Comparison of ENCODE assay signal across 7 mouse cellular contexts in the genomic region with DNA sequence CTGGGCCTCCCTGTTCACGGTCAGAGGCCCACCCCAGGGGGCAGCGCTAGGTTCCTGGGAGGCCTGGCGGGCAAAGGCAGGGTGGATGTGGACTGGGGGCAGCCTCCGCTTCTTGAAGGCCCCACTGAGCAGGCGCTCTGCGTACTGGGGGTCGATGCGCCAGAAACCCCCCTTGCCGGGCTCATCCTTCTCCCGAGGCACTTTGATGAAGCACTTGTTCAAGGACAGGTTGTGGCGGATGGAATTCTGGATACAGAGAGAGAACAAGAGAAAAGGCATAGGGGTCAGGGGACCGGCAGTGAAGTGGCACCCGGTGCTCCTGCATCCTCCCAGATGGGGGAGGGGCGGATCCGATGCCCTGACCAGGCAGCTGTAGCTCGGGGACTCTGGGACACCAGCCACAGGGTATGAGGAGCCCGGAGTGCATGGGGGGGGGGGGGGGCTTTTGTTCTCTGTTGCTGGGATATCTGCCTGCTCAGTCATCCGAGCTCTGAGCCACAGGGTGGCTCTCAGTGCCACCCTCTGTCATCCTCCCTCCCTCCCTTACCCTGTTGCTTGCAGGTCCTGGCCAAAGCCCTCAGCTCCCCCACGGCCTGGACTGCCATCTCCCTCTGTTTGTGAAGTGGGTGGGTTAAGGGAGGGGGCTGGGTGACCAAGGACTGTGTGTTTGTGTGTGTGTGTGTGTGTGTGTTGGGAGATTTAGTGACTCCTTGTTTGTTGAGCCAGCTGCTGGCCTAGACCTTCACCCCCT. TPM values are rescaled to one million over a fixed set of nuclear protein-coding genes. Genes with fewer than 3 reads are reported as not detected.
DNase-seq lines count a peak whose midpoint lies in the region; ATAC-seq lines count a peak whose summit lies in the region.

No protein-coding gene starts in this region.

- WGBS in lung, embryonic 15.5 days, result 38% methylated on average over 19 of the region's 19 CpGs
- 39% methylated on average over 19 of the region's 19 CpGs for WGBS in forebrain, embryonic 10.5 days
- WGBS in neural tube, embryonic 15.5 days, result 24% methylated on average over 17 of the region's 19 CpGs

- H3K9ac ChIP-seq in lung, embryonic 15.5 days, result 0 out of 2 replicates have a peak overlapping the region, but pooled peaks have one; percentile 13
- no peak overlapping the region for H3K9ac ChIP-seq in neural tube, embryonic 15.5 days (replicated peaks)

- no peak for DNase-seq in lung, postnatal 14 days
- no peak for DNase-seq in forebrain, embryonic 10.5 days (ENCODE audit: extremely low spot score, low spot score)
- peak; percentile 64 to 80 for DNase-seq in kidney, postnatal 4 days
- DNase-seq in adipocyte (ENCODE audit: low spot score), result no peak

- no peak overlapping the region for H3K27ac ChIP-seq in lung, embryonic 15.5 days
- H3K27ac ChIP-seq in forebrain, embryonic 10.5 days, result peak overlapping the region; percentile 80
- H3K27ac ChIP-seq in neural tube, embryonic 15.5 days (replicated peaks), result peak overlapping the region; percentile 51

- no peak for ATAC-seq in lung, embryonic 15.5 days (ENCODE audit: borderline replicate concordance, extremely low read depth, low FRiP score, low TSS enrichment)
- 0 out of 2 replicates have a peak, but pooled peaks have one; percentile 10 for ATAC-seq in neural tube, embryonic 15.5 days (ENCODE audit: low FRiP score)
- no peak for ATAC-seq in monocyte, adult 5-6 weeks (replicated peaks; ENCODE audit: insufficient number of reproducible peaks, low FRiP score, low TSS enrichment, poor library complexity, severe bottlenecking)

- peaks cover 29% of the 10 kb centered on the region for H3K27me3 ChIP-seq in lung, embryonic 15.5 days
- H3K27me3 ChIP-seq in forebrain, embryonic 10.5 days (ENCODE audit: poor library complexity, severe bottlenecking), result peaks cover 65% of the 10 kb centered on the region
- peaks cover 21% of the 10 kb centered on the region for H3K27me3 ChIP-seq in neural tube, embryonic 15.5 days (replicated peaks)

- peaks cover 45% of the 10 kb centered on the region for H3K4me1 ChIP-seq in lung, embryonic 15.5 days
- peaks cover 91% of the 10 kb centered on the region for H3K4me1 ChIP-seq in forebrain, embryonic 10.5 days
- peaks cover 66% of the 10 kb centered on the region for H3K4me1 ChIP-seq in neural tube, embryonic 15.5 days

- H3K36me3 ChIP-seq in lung, embryonic 15.5 days, result no peaks in the 10 kb centered on the region
- H3K36me3 ChIP-seq in forebrain, embryonic 10.5 days (replicated peaks), result no peaks in the 10 kb centered on the region
- H3K36me3 ChIP-seq in neural tube, embryonic 15.5 days, result no peaks in the 10 kb centered on the region

- H3K4me3 ChIP-seq in lung, embryonic 15.5 days, result no peak overlapping the region
- H3K4me3 ChIP-seq in forebrain, embryonic 10.5 days, result peak overlapping the region; percentile 28
- no peak overlapping the region for H3K4me3 ChIP-seq in neural tube, embryonic 15.5 days (replicated peaks)

- H3K9me3 ChIP-seq in lung, embryonic 15.5 days, result no peaks in the 10 kb centered on the region
- no peaks in the 10 kb centered on the region for H3K9me3 ChIP-seq in forebrain, embryonic 10.5 days
- H3K9me3 ChIP-seq in neural tube, embryonic 15.5 days (replicated peaks), result no peaks in the 10 kb centered on the region

- H3K4me2 ChIP-seq in lung, embryonic 15.5 days, result no peak overlapping the region
- peak overlapping the region; percentile 99; the same call in 1 of the 2 replicates for H3K4me2 ChIP-seq in neural tube, embryonic 15.5 days

RNA-seq across cellular contexts. Expression of gene Foxj1, which starts 2.8 kb away (rescaled TPM):
- 21.1 and 21.2 TPM in 2 replicates for polyA plus RNA-seq in lung, embryonic 15.5 days (2015; fragmentation: Nextera tagmentation; extraction: Ambion mirVana)
- 3.3 and 4.4 TPM in 2 replicates for polyA plus RNA-seq in forebrain, embryonic 10.5 days (2016; fragmentation: Nextera tagmentation; extraction: Ambion mirVana)
- 11.3 and 12.1 TPM in 2 replicates for polyA plus RNA-seq in neural tube, embryonic 15.5 days (2015; fragmentation: Nextera tagmentation; extraction: Ambion mirVana)
- 0.19 to 0.39 TPM in 2 of 3 replicates, not detected in the other for total RNA-seq in monocyte, adult 5-6 weeks (2017)

RNA-seq across cellular contexts. Expression of gene Exoc7, which starts 25.4 kb away (rescaled TPM):
- 58.4 and 63.5 TPM in 2 replicates for polyA plus RNA-seq in lung, embryonic 15.5 days (2015; fragmentation: Nextera tagmentation; extraction: Ambion mirVana)
- 56.5 and 60.5 TPM in 2 replicates for polyA plus RNA-seq in forebrain, embryonic 10.5 days (2016; fragmentation: Nextera tagmentation; extraction: Ambion mirVana)
- 113 and 114 TPM in 2 replicates for polyA plus RNA-seq in neural tube, embryonic 15.5 days (2015; fragmentation: Nextera tagmentation; extraction: Ambion mirVana)
- total RNA-seq in monocyte, adult 5-6 weeks (2017), result 39.7 to 67.5 TPM (median 48.1 TPM) in 3 replicates

RNA-seq across cellular contexts. Expression of gene Galr2, which starts 51.7 kb away (rescaled TPM):
- 0.07 and 0.24 TPM in 2 replicates for polyA plus RNA-seq in lung, embryonic 15.5 days (2015; fragmentation: Nextera tagmentation; extraction: Ambion mirVana)
- 0.07 TPM in 2 replicates for polyA plus RNA-seq in forebrain, embryonic 10.5 days (2016; fragmentation: Nextera tagmentation; extraction: Ambion mirVana)
- polyA plus RNA-seq in neural tube, embryonic 15.5 days (2015; fragmentation: Nextera tagmentation; extraction: Ambion mirVana), result 0.47 and 0.52 TPM in 2 replicates
- total RNA-seq in monocyte, adult 5-6 weeks (2017), result not detected in 3 replicates

RNA-seq across cellular contexts. Expression of gene Srp68, which starts 58.4 kb away (rescaled TPM):
- polyA plus RNA-seq in lung, embryonic 15.5 days (2015; fragmentation: Nextera tagmentation; extraction: Ambion mirVana), result 89.8 and 95.4 TPM in 2 replicates
- polyA plus RNA-seq in forebrain, embryonic 10.5 days (2016; fragmentation: Nextera tagmentation; extraction: Ambion mirVana), result 99.3 and 105 TPM in 2 replicates
- polyA plus RNA-seq in neural tube, embryonic 15.5 days (2015; fragmentation: Nextera tagmentation; extraction: Ambion mirVana), result 64.2 and 77.9 TPM in 2 replicates
- 18.0 to 34.3 TPM (median 25.7 TPM) in 3 replicates for total RNA-seq in monocyte, adult 5-6 weeks (2017)

Comparison
In these comparisons a context has a peak if more than half of its experiments do, and no peak if none do; other contexts are left out.
1. DNase-seq: peak in kidney, postnatal 4 days (2 of 2); none in lung, postnatal 14 days (single experiment), forebrain, embryonic 10.5 days (single experiment) and adipocyte (single experiment).